8 mouse cellular contexts compared by ENCODE assay signal in genomic region chr13:23396913-23397312, GRCm38 (mm10). TPM values are rescaled to one million over a fixed set of nuclear protein-coding genes. Genes with fewer than 3 reads are reported as not detected.
A peak's percentile ranks its signal among the peaks of the same experiment; 100 is the strongest.
DNase-seq lines count a peak whose midpoint lies in the region; ATAC-seq and TF ChIP-seq lines count a peak whose summit lies in the region.
"Not testable (repeated sequence)": the region's sequence is repeated elsewhere in the genome, so short reads cannot be mapped to it uniquely, and the experiment has no call there.

No protein-coding gene starts in this region.

- not testable (repeated sequence) for ATAC-seq in forebrain, embryonic 13.5 days; heart, postnatal 0 days (ENCODE audit: insufficient read depth, low read depth)
- peak; percentile 61; the same call in 1 of the 2 replicates for ATAC-seq in liver, embryonic 14.5 days (ENCODE audit: insufficient read depth)

- DNase-seq in ES-E14 (ENCODE audit: low read depth, low spot score); heart, postnatal 0 days (ENCODE audit: low spot score); layer of hippocampus, adult 2 months (ENCODE audit: low spot score in 2 of 2); liver, embryonic 14.5 days (ENCODE audit: low read depth in 3 of 3, low spot score in 3 of 3): not testable (repeated sequence)
- peak; percentile 81 for DNase-seq in embryo, embryonic 10 days (ENCODE audit: low spot score)
- DNase-seq in neural tube, embryonic 10.5 days (ENCODE audit: extremely low spot score, low spot score): peak; percentile 54
- DNase-seq in yolk sac, embryonic 10.5 days (ENCODE audit: low spot score): peak; percentile 66

- H3K27me3 ChIP-seq in forebrain, embryonic 13.5 days: peaks cover 52% of the 10 kb centered on the region
- peaks cover 50% of the 10 kb centered on the region for H3K27me3 ChIP-seq in heart, postnatal 0 days (ENCODE audit: control insufficient read depth, insufficient read depth, low read length)
- H3K27me3 ChIP-seq in liver, embryonic 14.5 days (ENCODE audit: control insufficient read depth, insufficient read depth, low read length): peaks cover 22% of the 10 kb centered on the region

- not testable (repeated sequence) for H3K27ac ChIP-seq in ES-E14 (ENCODE audit: insufficient read depth, low read depth, low read length, poor library complexity, severe bottlenecking); forebrain, embryonic 13.5 days; heart, postnatal 0 days (ENCODE audit: low read depth); layer of hippocampus, adult 2 months; liver, embryonic 14.5 days

- not testable (repeated sequence) for TF ChIP-seq CTCF in heart, postnatal 0 days (IDR thresholded peaks at IDR 0.05; ENCODE audit: low read depth); layer of hippocampus, adult 2 months (conservative IDR thresholded peaks at IDR 0.05); liver, embryonic 14.5 days (IDR thresholded peaks at IDR 0.05; ENCODE audit: low read depth)

- in situ Hi-C loops in ES-E14 (cut with MboI; ENCODE audit: low sequenced_read_pairs in 2 of 2, unreplicated experiment in 2 of 2): not testable (repeated sequence)

- H3K36me3 ChIP-seq in ES-E14 (ENCODE audit: control insufficient read depth, insufficient read depth, low read length, poor library complexity, severe bottlenecking); forebrain, embryonic 13.5 days (ENCODE audit: poor library complexity, severe bottlenecking); heart, postnatal 0 days (replicated peaks; ENCODE audit: control insufficient read depth, insufficient read depth, low read length); liver, embryonic 14.5 days (replicated peaks; ENCODE audit: control insufficient read depth, insufficient read depth, low read depth): not testable (repeated sequence)

- peak overlapping the region; percentile 67; a peak in 3 of 4 replicates for H3K4me3 ChIP-seq in ES-E14 (ENCODE audit: insufficient read depth in 1 of 2, low read depth in 1 of 2, low read length in 2 of 2, poor library complexity in 1 of 2, severe bottlenecking in 1 of 2)
- H3K4me3 ChIP-seq in forebrain, embryonic 13.5 days: peak overlapping the region; percentile 44
- H3K4me3 ChIP-seq in heart, postnatal 0 days (ENCODE audit: low read depth, low read length): peak overlapping the region; percentile 47; the same call in 1 of the 2 replicates
- peak overlapping the region; percentile 44 for H3K4me3 ChIP-seq in layer of hippocampus, adult 2 months
- peak overlapping the region in 1 of 2 experiments; percentile 54; a peak in 2 of 4 replicates for H3K4me3 ChIP-seq in liver, embryonic 14.5 days (ENCODE audit: insufficient read depth in 1 of 2, low read depth in 2 of 2, low read length in 2 of 2)

- H3K4me1 ChIP-seq in ES-E14 (ENCODE audit: control insufficient read depth in 2 of 2, insufficient read depth in 2 of 2, low read length in 2 of 2, poor library complexity in 1 of 2); forebrain, embryonic 13.5 days; heart, postnatal 0 days (ENCODE audit: control insufficient read depth, insufficient read depth); liver, embryonic 14.5 days (replicated peaks; ENCODE audit: control insufficient read depth in 2 of 2, insufficient read depth in 2 of 2, low read length in 1 of 2): not testable (repeated sequence)

- 9% methylated on average over 14 of the region's 14 CpGs for WGBS in forebrain, embryonic 13.5 days
- whole genome bisulfite sequencing in heart, postnatal 0 days: 15% methylated on average over 14 of the region's 14 CpGs
- WGBS in liver, embryonic 14.5 days (ENCODE audit: insufficient replicate concordance): 5% methylated on average over 14 of the region's 14 CpGs

- H3K9me3 ChIP-seq in ES-E14 (ENCODE audit: control insufficient read depth, insufficient read depth, low read depth, low read length); forebrain, embryonic 13.5 days (replicated peaks); heart, postnatal 0 days (replicated peaks; ENCODE audit: control insufficient read depth, low read length); liver, embryonic 14.5 days (ENCODE audit: control insufficient read depth, low read length): not testable (repeated sequence)

- TF ChIP-seq EP300 in heart, postnatal 0 days (IDR thresholded peaks at IDR 0.05; ENCODE audit: low read depth); liver, embryonic 14.5 days (IDR thresholded peaks at IDR 0.05; ENCODE audit: low read depth): not testable (repeated sequence)

- not testable (repeated sequence) for H3K9ac ChIP-seq in ES-E14 (ENCODE audit: insufficient read depth, low read depth, low read length, poor library complexity, severe bottlenecking); forebrain, embryonic 13.5 days; heart, postnatal 0 days (replicated peaks; ENCODE audit: low read depth, low read length); liver, embryonic 14.5 days (replicated peaks)

- peak overlapping the region; percentile 73; the same call in 1 of the 2 replicates for H3K4me2 ChIP-seq in forebrain, embryonic 13.5 days
- peak overlapping the region; percentile 70 for H3K4me2 ChIP-seq in heart, postnatal 0 days (ENCODE audit: low read depth, low read length)
- H3K4me2 ChIP-seq in liver, embryonic 14.5 days (ENCODE audit: low read depth): peak overlapping the region; percentile 77

TF ChIP-seq in ES-E14, 5 proteins besides CTCF, POLR2A, EP300 and RAD21:
- 0 out of 2 replicates have a peak, but pooled peaks have one; percentile 21 for TF ChIP-seq MAFK (IDR thresholded peaks at IDR 0.05; ENCODE audit: insufficient read depth, low read depth, low read length)

RNA-seq across cellular contexts. Expression of gene Abt1, which starts 26.8 kb away (rescaled TPM):
- 10.5 and 15.5 TPM in 2 replicates for total RNA-seq in ES-E14 (2012; rRNA removed)
- 12.4 and 13.4 TPM in 2 replicates for polyA plus RNA-seq in forebrain, embryonic 13.5 days (2015; fragmentation: Nextera tagmentation; extraction: Ambion mirVana)
- total RNA-seq in heart, postnatal 0 days (2014; rRNA removed; ENCODE audit: low replicate concordance): 6.7 and 7.4 TPM in 2 replicates
- polyA plus RNA-seq in heart, postnatal 0 days (2015; fragmentation: Nextera tagmentation; extraction: Ambion mirVana): 6.8 and 7.2 TPM in 2 replicates
- total RNA-seq in layer of hippocampus, adult 2 months (2021): 1 to 10 TPM; 7.8 to 9.7 TPM
- polyA plus RNA-seq in liver, embryonic 14.5 days (2012; rRNA removed): 2.4 and 4.0 TPM in 2 replicates
- 5.2 and 5.3 TPM in 2 replicates for polyA plus RNA-seq in liver, embryonic 14.5 days (2014; fragmentation: Nextera tagmentation; extraction: Ambion mirVana)

RNA-seq across cellular contexts. Expression of gene Zfp322a, which starts 27.9 kb away (rescaled TPM):
- total RNA-seq in ES-E14 (2012; rRNA removed): 15.8 and 15.9 TPM in 2 replicates
- 61.4 and 61.8 TPM in 2 replicates for polyA plus RNA-seq in forebrain, embryonic 13.5 days (2015; fragmentation: Nextera tagmentation; extraction: Ambion mirVana)
- total RNA-seq in heart, postnatal 0 days (2014; rRNA removed; ENCODE audit: low replicate concordance): 10.0 and 11.9 TPM in 2 replicates
- 27.0 and 28.1 TPM in 2 replicates for polyA plus RNA-seq in heart, postnatal 0 days (2015; fragmentation: Nextera tagmentation; extraction: Ambion mirVana)
- total RNA-seq in layer of hippocampus, adult 2 months (2021): 10 to 100 TPM; 28.7 to 33.6 TPM
- polyA plus RNA-seq in liver, embryonic 14.5 days (2012; rRNA removed): 3.0 and 5.4 TPM in 2 replicates
- polyA plus RNA-seq in liver, embryonic 14.5 days (2014; fragmentation: Nextera tagmentation; extraction: Ambion mirVana): 11.9 and 12.5 TPM in 2 replicates
